Mouse (Mus musculus) hindbrain, embryonic 14.5 days (tissue): ENCODE measurements at regions not wholly inside any gene's neighbourhood (a gene's known extent, or its start where the extent isn't known, plus 50 kb on each side); places are given as distances from the start of the nearest gene placed in this dataset.

ENCODE experiments used
- ATAC-seq: fragments of 200-750 bp; cut with Nextera tagmentation; 2 replicates; pipeline ENCODE4 v1.8.0; 2017; ENCODE audit warnings: moderate number of reproducible peaks, mild to moderate bottlenecking, moderate TSS enrichment, moderate library complexity; ENCODE audit not compliant: low FRiP score
- DNase-seq: peaks from one replicate; pipeline ENCODE4 v3.0.0-alpha.2; 2015; ENCODE audit warnings: low spot score
- H3K27ac ChIP-seq: fragments of 300-500 bp; sonication (generic); 2 replicates; pipeline ENCODE4 v1.5.1; 2014; ENCODE audit warnings: mild to moderate bottlenecking, moderate library complexity
- H3K27me3 ChIP-seq: fragments of 300-500 bp; sonication (generic); 2 replicates; pipeline ENCODE4 v1.6.1; 2014; ENCODE audit warnings: mild to moderate bottlenecking, low read length, mixed read lengths; ENCODE audit not compliant: control insufficient read depth, insufficient read depth
- H3K36me3 ChIP-seq: fragments of 300-500 bp; sonication (generic); replicated peaks from 2 replicates; pipeline ENCODE4 v1.6.1; 2014; ENCODE audit not compliant: control insufficient read depth, insufficient read depth
- H3K4me1 ChIP-seq: fragments of 300-500 bp; sonication (generic); replicated peaks from 2 replicates; pipeline ENCODE4 v1.6.1; 2014; ENCODE audit warnings: antibody characterized with exemption, low read length, mixed read lengths; ENCODE audit not compliant: control insufficient read depth, insufficient read depth
- H3K4me2 ChIP-seq: fragments of 300-500 bp; sonication (generic); replicated peaks from 2 replicates; pipeline ENCODE4 v1.6.1; 2014; ENCODE audit warnings: mild to moderate bottlenecking, moderate library complexity
- H3K4me3 ChIP-seq: fragments of 300-500 bp; sonication (generic); replicated peaks from 2 replicates; pipeline ENCODE4 v1.5.1; 2014; ENCODE audit warnings: mild to moderate bottlenecking, low read length
- H3K9ac ChIP-seq: fragments of 300-500 bp; sonication (generic); 2 replicates; pipeline ENCODE4 v1.6.1; 2014
- H3K9me3 ChIP-seq: fragments of 300-500 bp; sonication (generic); 2 replicates; pipeline ENCODE4 v1.6.1; 2016; ENCODE audit warnings: low read length; ENCODE audit not compliant: control insufficient read depth
- WGBS: fragments of 180-500 bp; shearing (Covaris S2); extraction: QIAGEN DNeasy Blood & Tissue Kit; methylation state at CpG from one replicate; pipeline ENCODE4 v1.1.7; 2014; 5-methylcytosine and 5-hydroxymethylcytosine counted together

- no peaks in the 10 kb centered on the region for H3K36me3 ChIP-seq
- H3K4me2 ChIP-seq: no peak overlapping the region
- no peaks in the 10 kb centered on the region for H3K27me3 ChIP-seq
- H3K9me3 ChIP-seq: no peaks in the 10 kb centered on the region
- ATAC-seq (no peak), DNase-seq (no peak)
- H3K4me3 ChIP-seq: no peak overlapping the region
- no peak overlapping the region for H3K27ac ChIP-seq
- WGBS: 76% methylated on average over 5 of the region's 5 CpGs
- no peaks in the 10 kb centered on the region for H3K4me1 ChIP-seq
- H3K9ac ChIP-seq: no peak overlapping the region
These were observed 395.5 kb upstream of the Pdzrn3 start for GRCm38 (mm10) chr6:101773151-101773550.

- H3K27ac ChIP-seq: no peak overlapping the region
- H3K9me3 ChIP-seq: no peaks in the 10 kb centered on the region
- 64% methylated on average over 3 of the region's 3 CpGs for WGBS
- H3K4me1 ChIP-seq: no peaks in the 10 kb centered on the region
- no peak overlapping the region for H3K4me3 ChIP-seq
- no peaks in the 10 kb centered on the region for H3K27me3 ChIP-seq
- no peak overlapping the region for H3K4me2 ChIP-seq
- H3K36me3 ChIP-seq: no peaks in the 10 kb centered on the region
- no peak for ATAC-seq
- H3K9ac ChIP-seq: no peak overlapping the region
- no peak for DNase-seq
These were observed 357.4 kb upstream of the Pdzrn3 start for GRCm38 (mm10) chr6:101735107-101735506.

GRCm38 (mm10) chr6:101720513-101720912 is 342.8 kb upstream of the Pdzrn3 start:
- Histone ChIP-seq H3K9me3 (no peaks in the 10 kb centered on the region), H3K36me3 (no peaks in the 10 kb centered on the region), H3K27ac (no peak overlapping the region), H3K4me2 (no peak overlapping the region), H3K4me1 (no peaks in the 10 kb centered on the region), H3K27me3 (no peaks in the 10 kb centered on the region), H3K9ac (no peak overlapping the region), H3K4me3 (no peak overlapping the region)
- DNase-seq (no peak), ATAC-seq (no peak)

- ATAC-seq (no peak), DNase-seq (no peak)
- Histone ChIP-seq H3K9ac (no peak overlapping the region), H3K36me3 (no peaks in the 10 kb centered on the region), H3K4me3 (no peak overlapping the region), H3K27me3 (no peaks in the 10 kb centered on the region), H3K4me2 (no peak overlapping the region), H3K27ac (no peak overlapping the region), H3K4me1 (0 out of 2 replicates have a peak, but pooled peaks cover 5% of the 10 kb centered on the region), H3K9me3 (no peaks in the 10 kb centered on the region)
- 90% methylated on average over 2 of the region's 2 CpGs for WGBS
These were observed 312.0 kb upstream of the Pdzrn3 start for GRCm38 (mm10) chr6:101689684-101690083.

- no peak overlapping the region for H3K4me3 ChIP-seq
- no peaks in the 10 kb centered on the region for H3K27me3 ChIP-seq
- H3K4me2 ChIP-seq: no peak overlapping the region
- no peak overlapping the region for H3K9ac ChIP-seq
- 0 out of 2 replicates have a peak, but pooled peaks cover 5% of the 10 kb centered on the region for H3K4me1 ChIP-seq
- DNase-seq (no peak), ATAC-seq (no peak)
- H3K27ac ChIP-seq: no peak overlapping the region
- no peaks in the 10 kb centered on the region for H3K36me3 ChIP-seq
- no peaks in the 10 kb centered on the region for H3K9me3 ChIP-seq
These were observed 308.9 kb upstream of the Pdzrn3 start for GRCm38 (mm10) chr6:101686578-101686977.

GRCm38 (mm10) chr6:101685734-101686133 is 308.0 kb upstream of the Pdzrn3 start:
- H3K4me3 ChIP-seq: no peak overlapping the region
- H3K36me3 ChIP-seq: no peaks in the 10 kb centered on the region
- no peaks in the 10 kb centered on the region for H3K9me3 ChIP-seq
- 0 out of 2 replicates have a peak, but pooled peaks have one; percentile 55 for ATAC-seq
- 49% methylated on average over 8 of the region's 8 CpGs for WGBS
- H3K4me2 ChIP-seq: peak overlapping the region; percentile 36
- H3K27ac ChIP-seq: peak overlapping the region; percentile 32; the same call in 1 of the 2 replicates
- H3K9ac ChIP-seq: no peak overlapping the region
- DNase-seq: no peak
- H3K4me1 ChIP-seq: 0 out of 2 replicates have a peak, but pooled peaks cover 5% of the 10 kb centered on the region
- no peaks in the 10 kb centered on the region for H3K27me3 ChIP-seq

GRCm38 (mm10) chr6:101684390-101684789 is 306.7 kb upstream of the Pdzrn3 start:
- H3K27me3 ChIP-seq: no peaks in the 10 kb centered on the region
- no peaks in the 10 kb centered on the region for H3K36me3 ChIP-seq
- H3K4me3 ChIP-seq: no peak overlapping the region
- 69% methylated on average over 2 of the region's 2 CpGs for WGBS
- H3K9ac ChIP-seq: no peak overlapping the region
- DNase-seq (no peak), ATAC-seq (no peak)
- H3K4me1 ChIP-seq: 0 out of 2 replicates have a peak, but pooled peaks cover 5% of the 10 kb centered on the region
- H3K9me3 ChIP-seq: no peaks in the 10 kb centered on the region
- no peak overlapping the region for H3K4me2 ChIP-seq
- no peak overlapping the region for H3K27ac ChIP-seq

- no peaks in the 10 kb centered on the region for H3K9me3 ChIP-seq
- no peak overlapping the region for H3K27ac ChIP-seq
- peaks cover 3% of the 10 kb centered on the region; the same call in 1 of the 2 replicates for H3K4me1 ChIP-seq
- no peaks in the 10 kb centered on the region for H3K27me3 ChIP-seq
- 69% methylated on average over 4 of the region's 4 CpGs for WGBS
- no peak overlapping the region for H3K9ac ChIP-seq
- H3K4me2 ChIP-seq: no peak overlapping the region
- H3K4me3 ChIP-seq: no peak overlapping the region
- ATAC-seq (no peak), DNase-seq (peak; percentile 22)
- no peaks in the 10 kb centered on the region for H3K36me3 ChIP-seq
These were observed 297.1 kb upstream of the Pdzrn3 start for GRCm38 (mm10) chr6:101674846-101675245.

GRCm38 (mm10) chr6:101670770-101671169 is 293.1 kb upstream of the Pdzrn3 start:
- Histone ChIP-seq H3K4me1 (peaks cover 3% of the 10 kb centered on the region; the same call in 1 of the 2 replicates), H3K36me3 (no peaks in the 10 kb centered on the region), H3K27ac (no peak overlapping the region), H3K9ac (no peak overlapping the region), H3K27me3 (no peaks in the 10 kb centered on the region), H3K9me3 (no peaks in the 10 kb centered on the region), H3K4me2 (no peak overlapping the region), H3K4me3 (no peak overlapping the region)
- DNase-seq (no peak), ATAC-seq (no peak)
- 67% methylated on average over 5 of the region's 5 CpGs for WGBS
